Mouse (Mus musculus): ENCODE measurements around the gene Tmc3. TPM values are rescaled to one million over a fixed set of nuclear protein-coding genes. Genes with fewer than 3 reads are reported as not detected.
A peak's percentile ranks its signal among the peaks of the same experiment; 100 is the strongest.

Gene Tmc3
- polyA plus RNA-seq (2016; fragmentation: Nextera tagmentation; extraction: Ambion mirVana) = 0.23 and 0.46 TPM in 2 replicates

- 22% methylated on average over 11 of the region's 11 CpGs for WGBS (ENCODE audit: insufficient replicate concordance)
- H3K4me3 ChIP-seq = no peak within 1 kb of the TSS
- H3K4me2 ChIP-seq = peak within 1 kb of the TSS; percentile 25
- H3K27ac ChIP-seq = peak within 1 kb of the TSS; percentile 5; the same call in 1 of the 2 replicates
- no peak within 1 kb of the TSS for H3K9ac ChIP-seq
- H3K9me3 ChIP-seq (replicated peaks) = no peaks in the 10 kb centered on the region
- peak; percentile 88 for ATAC-seq
- H3K27me3 ChIP-seq (replicated peaks) = no peaks in the 10 kb centered on the region
- no peaks in the 10 kb centered on the region for H3K36me3 ChIP-seq
- H3K4me1 ChIP-seq = peaks cover 19% of the 10 kb centered on the region
Observed at GRCm38 (mm10) chr7:83584639-83585471, at the start of gene Tmc3. Tmc3 (plus strand) TSS chr7:83584927.

DNA sequence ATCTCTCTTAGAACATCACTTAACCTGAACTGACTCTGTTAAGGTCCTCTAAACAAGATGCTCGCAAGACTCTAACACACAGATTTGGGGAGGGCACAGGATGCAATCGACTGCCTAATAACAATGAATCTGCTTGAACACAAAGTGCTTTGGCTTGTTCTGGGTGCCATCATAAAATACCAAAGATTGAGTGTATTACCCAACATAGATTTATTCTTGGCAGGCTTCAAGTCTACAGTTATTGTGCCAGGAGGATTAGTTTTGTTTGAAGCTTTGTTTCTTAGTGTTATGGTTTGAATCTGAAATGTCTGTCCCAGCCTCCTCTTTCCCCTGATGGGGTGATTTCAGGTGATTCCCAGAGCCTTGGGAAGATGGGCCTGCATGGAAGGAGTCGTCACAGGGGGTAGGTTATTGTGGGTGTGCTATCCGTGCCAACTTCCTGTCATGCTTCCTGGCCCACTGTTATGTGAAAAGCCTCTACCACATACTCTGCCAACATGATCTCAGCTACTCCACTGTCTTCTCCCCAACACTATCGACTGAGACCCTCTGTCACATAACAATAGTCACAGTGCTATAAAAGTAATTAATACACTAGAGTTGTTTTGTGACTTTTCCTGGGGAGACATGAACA lies 43.1 kb upstream of the Tmc3 start:
- H3K4me2 ChIP-seq = no peak overlapping the region
- 46% methylated on average over 5 of the region's 5 CpGs for WGBS (ENCODE audit: insufficient replicate concordance)
- no peaks in the 10 kb centered on the region for H3K4me1 ChIP-seq
- no peak overlapping the region for H3K27ac ChIP-seq
- no peak for ATAC-seq
- H3K4me3 ChIP-seq = no peak overlapping the region
- no peaks in the 10 kb centered on the region for H3K27me3 ChIP-seq (replicated peaks)
- no peak overlapping the region for H3K9ac ChIP-seq
- H3K36me3 ChIP-seq = no peaks in the 10 kb centered on the region
- H3K9me3 ChIP-seq (replicated peaks) = no peaks in the 10 kb centered on the region

GRCm38 (mm10) chr7:83548686-83549352 lies 35.9 kb upstream of the Tmc3 start:
- no peak for ATAC-seq
- WGBS (ENCODE audit: insufficient replicate concordance) = 44% methylated on average over 7 of the region's 7 CpGs
- H3K4me1 ChIP-seq = no peaks in the 10 kb centered on the region

GRCm38 (mm10) chr7:83549353-83549774 lies 35.4 kb upstream of the Tmc3 start:
- Histone ChIP-seq H3K27me3 (replicated peaks) (no peaks in the 10 kb centered on the region), H3K4me1 (no peaks in the 10 kb centered on the region), H3K4me2 (no peak overlapping the region), H3K27ac (no peak overlapping the region), H3K4me3 (no peak overlapping the region), H3K9ac (no peak overlapping the region), H3K9me3 (replicated peaks) (no peaks in the 10 kb centered on the region), H3K36me3 (no peaks in the 10 kb centered on the region)
- ATAC-seq = no peak
- 50% methylated on average over 7 of the region's 7 CpGs for WGBS (ENCODE audit: insufficient replicate concordance)

More at GRCm38 (mm10) chr7:83548686-83549352, 35.9 kb upstream of the Tmc3 start:
- no peak overlapping the region for H3K27ac ChIP-seq
- no peak overlapping the region for H3K4me3 ChIP-seq
- H3K9me3 ChIP-seq (replicated peaks) = no peaks in the 10 kb centered on the region
- no peaks in the 10 kb centered on the region for H3K36me3 ChIP-seq
- no peaks in the 10 kb centered on the region for H3K27me3 ChIP-seq (replicated peaks)
- no peak overlapping the region for H3K4me2 ChIP-seq
- H3K9ac ChIP-seq = no peak overlapping the region

GRCm38 (mm10) chr7:83549951-83550407 lies 34.7 kb upstream of the Tmc3 start:
- no peak overlapping the region for H3K4me3 ChIP-seq
- WGBS (ENCODE audit: insufficient replicate concordance) = 53% methylated on average over 5 of the region's 5 CpGs
- ATAC-seq = no peak
- no peaks in the 10 kb centered on the region for H3K27me3 ChIP-seq (replicated peaks)
- no peaks in the 10 kb centered on the region for H3K9me3 ChIP-seq (replicated peaks)
- H3K9ac ChIP-seq = no peak overlapping the region
- H3K36me3 ChIP-seq = no peaks in the 10 kb centered on the region
- no peak overlapping the region for H3K27ac ChIP-seq
- no peaks in the 10 kb centered on the region for H3K4me1 ChIP-seq
- H3K4me2 ChIP-seq = no peak overlapping the region

DNA sequence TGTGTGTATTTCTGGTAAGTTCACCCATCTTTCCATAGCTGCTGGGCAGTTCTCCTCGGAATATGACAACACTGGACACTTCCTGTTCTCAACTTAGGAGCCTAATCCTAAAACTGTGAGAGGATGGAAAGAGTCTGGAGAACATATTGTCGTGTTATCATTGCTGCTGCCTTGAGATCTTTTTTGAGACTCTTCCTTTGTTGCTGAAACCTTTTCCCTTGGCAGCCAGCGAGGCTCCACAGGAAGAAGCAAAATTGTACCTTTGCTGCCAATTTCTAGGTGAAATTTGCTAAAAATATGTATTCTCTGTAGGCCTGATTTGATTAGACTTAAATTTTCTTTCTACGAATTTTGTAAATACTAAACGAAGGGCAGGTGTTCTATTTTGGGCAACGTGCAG lies 30.2 kb upstream of the Tmc3 start:
- Histone ChIP-seq H3K4me1 (no peaks in the 10 kb centered on the region), H3K9me3 (replicated peaks) (no peaks in the 10 kb centered on the region), H3K36me3 (no peaks in the 10 kb centered on the region), H3K4me2 (no peak overlapping the region), H3K27ac (no peak overlapping the region), H3K4me3 (no peak overlapping the region), H3K27me3 (replicated peaks) (no peaks in the 10 kb centered on the region), H3K9ac (no peak overlapping the region)
- ATAC-seq = no peak
- WGBS (ENCODE audit: insufficient replicate concordance) = 49% methylated on average over 6 of the region's 6 CpGs

DNA sequence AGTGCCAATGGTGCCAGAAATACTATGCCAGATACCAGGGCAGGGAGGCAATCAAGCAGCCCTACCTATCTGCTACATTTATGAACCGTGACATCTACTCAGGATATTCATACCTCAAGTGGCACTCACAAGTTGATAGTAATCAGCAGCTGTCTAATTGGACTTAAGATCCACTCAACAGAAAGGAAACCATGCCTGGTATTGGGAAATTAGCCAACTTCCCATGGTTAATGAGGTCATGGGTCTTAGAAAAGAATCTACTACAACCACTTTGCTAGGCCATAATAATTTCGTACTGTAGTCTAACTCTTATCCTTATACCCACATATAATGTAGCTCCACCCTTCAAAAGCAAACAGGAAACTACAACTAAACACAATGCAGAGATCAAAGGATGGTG lies 28.2 kb upstream of the Tmc3 start:
- Histone ChIP-seq H3K4me2 (no peak overlapping the region), H3K4me1 (no peaks in the 10 kb centered on the region), H3K4me3 (no peak overlapping the region), H3K27ac (no peak overlapping the region), H3K36me3 (no peaks in the 10 kb centered on the region), H3K9me3 (replicated peaks) (no peaks in the 10 kb centered on the region), H3K27me3 (replicated peaks) (no peaks in the 10 kb centered on the region), H3K9ac (no peak overlapping the region)
- ATAC-seq = no peak
- WGBS (ENCODE audit: insufficient replicate concordance) = 49% methylated on average over 2 of the region's 2 CpGs

DNA sequence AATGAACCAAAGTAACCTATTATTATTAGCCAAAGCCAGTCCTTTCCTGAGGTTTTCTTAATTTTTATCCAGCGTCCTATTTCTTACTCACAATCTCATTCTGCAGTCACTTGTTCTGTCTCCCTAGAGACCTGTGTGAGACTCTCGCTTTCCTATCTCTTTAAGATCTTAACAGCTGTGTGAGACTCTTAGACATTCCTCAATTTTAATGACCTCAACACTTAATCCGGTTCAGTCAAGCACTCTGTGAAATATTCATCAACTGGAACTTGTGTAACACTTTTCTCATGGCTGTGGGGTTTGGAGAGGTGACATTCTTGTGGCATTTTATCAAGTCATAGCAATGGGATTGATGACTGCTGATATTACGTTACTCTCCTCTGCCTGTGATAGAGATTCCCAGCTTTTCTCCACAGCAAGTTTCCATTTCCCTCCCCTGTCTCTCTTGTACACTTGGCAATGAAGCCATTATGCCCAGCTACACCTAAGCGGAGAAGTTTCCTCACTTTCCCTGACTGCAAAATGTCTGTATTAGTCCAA lies 25.9 kb upstream of the Tmc3 start:
- Histone ChIP-seq H3K27ac (no peak overlapping the region), H3K4me2 (no peak overlapping the region), H3K9ac (no peak overlapping the region), H3K36me3 (no peaks in the 10 kb centered on the region), H3K9me3 (replicated peaks) (no peaks in the 10 kb centered on the region), H3K27me3 (replicated peaks) (no peaks in the 10 kb centered on the region), H3K4me1 (no peaks in the 10 kb centered on the region), H3K4me3 (no peak overlapping the region)
- 58% methylated on average over 5 of the region's 5 CpGs for WGBS (ENCODE audit: insufficient replicate concordance)
- no peak for ATAC-seq

DNA sequence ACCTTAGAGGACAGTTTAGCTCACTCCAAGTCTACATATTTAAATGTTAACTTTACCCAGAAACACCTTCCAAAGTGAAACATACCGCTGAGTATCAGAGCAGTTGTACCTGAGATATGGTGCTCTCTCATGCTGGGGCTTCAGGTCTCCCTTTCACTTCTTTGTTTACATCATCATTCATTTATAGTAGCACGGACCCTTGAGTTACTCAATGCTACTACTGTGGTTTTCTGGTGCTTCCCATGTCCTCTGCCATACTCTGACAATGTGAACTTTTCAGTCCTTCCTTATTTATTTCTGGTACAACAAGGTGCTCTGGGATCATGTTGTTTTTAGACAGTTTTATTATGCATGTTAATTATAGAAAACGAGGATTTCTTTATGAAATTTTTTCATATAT lies 25.2 kb upstream of the Tmc3 start:
- H3K4me1 ChIP-seq = no peaks in the 10 kb centered on the region
- WGBS (ENCODE audit: insufficient replicate concordance) = 52% methylated on average over 3 of the region's 3 CpGs
- H3K9ac ChIP-seq = no peak overlapping the region
- no peaks in the 10 kb centered on the region for H3K27me3 ChIP-seq (replicated peaks)
- H3K9me3 ChIP-seq (replicated peaks) = no peaks in the 10 kb centered on the region
- no peaks in the 10 kb centered on the region for H3K36me3 ChIP-seq
- no peak overlapping the region for H3K4me3 ChIP-seq
- no peak overlapping the region for H3K4me2 ChIP-seq
- no peak overlapping the region for H3K27ac ChIP-seq
- ATAC-seq = no peak

DNA sequence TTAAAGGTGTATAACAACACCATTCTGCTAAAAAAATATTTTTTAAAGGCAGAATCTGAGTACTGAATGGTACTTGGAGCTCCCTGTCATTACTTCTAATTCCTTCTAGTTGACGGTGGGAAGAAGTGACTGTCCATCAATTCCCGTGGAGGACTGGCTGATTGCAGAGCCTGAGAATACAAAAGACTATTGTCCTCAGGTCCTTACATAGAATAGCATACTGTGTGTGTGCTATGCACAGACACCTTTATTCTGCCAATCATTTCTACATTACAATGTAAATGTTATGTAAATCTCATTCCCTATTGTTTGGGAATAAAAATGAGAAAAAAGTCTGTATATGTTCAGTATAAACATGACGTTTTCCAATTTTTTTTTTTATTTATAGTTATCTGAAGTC lies 22.9 kb upstream of the Tmc3 start:
- no peak for ATAC-seq
- H3K4me2 ChIP-seq = no peak overlapping the region
- no peaks in the 10 kb centered on the region; the same call in 1 of the 2 replicates for H3K4me1 ChIP-seq
- WGBS (ENCODE audit: insufficient replicate concordance) = 54% methylated on average over 3 of the region's 3 CpGs
- no peak overlapping the region for H3K27ac ChIP-seq
- H3K9ac ChIP-seq = no peak overlapping the region
- H3K36me3 ChIP-seq = no peaks in the 10 kb centered on the region
- no peaks in the 10 kb centered on the region for H3K9me3 ChIP-seq (replicated peaks)
- no peaks in the 10 kb centered on the region for H3K27me3 ChIP-seq (replicated peaks)
- no peak overlapping the region for H3K4me3 ChIP-seq

DNA sequence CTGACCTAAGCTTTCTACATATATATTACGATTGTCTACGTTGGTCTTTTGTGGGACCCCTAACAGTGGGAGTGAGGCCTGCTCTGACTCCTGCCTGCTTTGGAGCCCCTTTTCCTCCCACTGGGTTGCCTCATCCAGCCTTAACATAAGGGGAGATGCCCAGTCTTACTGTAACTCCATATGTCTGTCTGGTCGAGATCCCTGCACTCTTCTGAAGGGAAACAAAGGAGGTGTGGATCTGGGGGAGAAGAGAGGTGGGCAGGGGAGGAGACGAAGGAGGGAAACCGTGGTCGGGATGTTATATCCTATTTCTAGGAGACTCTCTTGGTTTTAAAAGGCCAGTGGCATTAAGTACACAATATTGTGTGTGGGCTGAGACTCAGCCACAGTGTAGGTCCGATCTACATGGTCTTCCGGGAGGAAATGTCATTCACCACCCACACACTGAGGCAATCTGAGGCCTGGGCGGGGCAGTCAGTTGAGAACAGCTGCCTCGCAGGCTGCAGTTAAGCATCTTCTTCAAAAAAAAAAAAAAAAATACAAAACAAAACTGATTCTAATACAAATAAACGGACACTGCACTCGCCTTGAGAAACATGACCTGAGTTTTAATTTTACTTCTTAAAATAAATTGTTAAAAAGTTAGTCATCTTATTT lies 20.0 kb upstream of the Tmc3 start:
- no peak for ATAC-seq
- no peak overlapping the region for H3K4me2 ChIP-seq
- H3K27me3 ChIP-seq (replicated peaks) = no peaks in the 10 kb centered on the region
- H3K4me1 ChIP-seq = no peaks in the 10 kb centered on the region; the same call in 1 of the 2 replicates
- WGBS (ENCODE audit: insufficient replicate concordance) = 49% methylated on average over 12 of the region's 12 CpGs
- H3K9ac ChIP-seq = no peak overlapping the region
- H3K9me3 ChIP-seq (replicated peaks) = no peaks in the 10 kb centered on the region
- no peak overlapping the region for H3K4me3 ChIP-seq
- H3K36me3 ChIP-seq = no peaks in the 10 kb centered on the region
- H3K27ac ChIP-seq = no peak overlapping the region

Measured in liver, embryonic 12.5 days (tissue).